ENCODE assay signal across 9 mouse cellular contexts in genomic region chr14:45462374-45462773, GRCm38 (mm10). TPM values are rescaled to one million over a fixed set of nuclear protein-coding genes. Genes with fewer than 3 reads are reported as not detected.
DNase-seq lines count a peak whose midpoint lies in the region; ATAC-seq lines count a peak whose summit lies in the region.
"Had no signal": no experiment of that assay in that cellular context is flagged by ENCODE, and none has a peak within 500 bp of the region (broad histone marks: within the 10 kb centered on the region; RNA-seq: fewer than 3 reads in every experiment).

No protein-coding gene starts in this region.

- DNase-seq in embryonic facial prominence, embryonic 14.5 days (ENCODE audit: low spot score), result peak; percentile 63
- peak; percentile 52 to 56 for DNase-seq in layer of hippocampus, adult 8-10 months (ENCODE audit: low spot score in 2 of 2)
- DNase-seq in liver, result no peak
- no peak for DNase-seq in spleen, postnatal 10 days (ENCODE audit: low spot score in 2 of 2)
- DNase-seq: cerebellum, adult 11-12 months had no signal

- H3K27me3 ChIP-seq in heart, embryonic 13.5 days (replicated peaks), result no peaks in the 10 kb centered on the region
- no peaks in the 10 kb centered on the region for H3K27me3 ChIP-seq in heart, embryonic 11.5 days (ENCODE audit: control insufficient read depth, insufficient read depth, low read length)
- H3K27me3 ChIP-seq in embryonic facial prominence, embryonic 14.5 days (replicated peaks; ENCODE audit: control insufficient read depth, insufficient read depth, low read length), result no peaks in the 10 kb centered on the region
- H3K27me3 ChIP-seq in neural tube, embryonic 12.5 days (replicated peaks), result no peaks in the 10 kb centered on the region
- H3K27me3 ChIP-seq in intestine, embryonic 16.5 days (replicated peaks; ENCODE audit: control insufficient read depth, insufficient read depth, low read length), result no peaks in the 10 kb centered on the region

- H3K9ac ChIP-seq in heart, embryonic 13.5 days, result no peak overlapping the region
- no peak overlapping the region for H3K9ac ChIP-seq in heart, embryonic 11.5 days (ENCODE audit: low read depth, low read length)
- no peak overlapping the region for H3K9ac ChIP-seq in embryonic facial prominence, embryonic 14.5 days (ENCODE audit: low read depth, low read length)
- H3K9ac ChIP-seq in neural tube, embryonic 12.5 days, result no peak overlapping the region
- H3K9ac ChIP-seq in intestine, embryonic 16.5 days (ENCODE audit: low read depth, low read length), result no peak overlapping the region

- peak overlapping the region; percentile 88; the same call in 1 of the 2 replicates for H3K27ac ChIP-seq in heart, embryonic 13.5 days (replicated peaks)
- H3K27ac ChIP-seq in heart, embryonic 11.5 days (ENCODE audit: low read depth, low read length), result no peak overlapping the region
- H3K27ac ChIP-seq in embryonic facial prominence, embryonic 14.5 days (replicated peaks; ENCODE audit: low read depth, low read length), result no peak overlapping the region
- H3K27ac ChIP-seq in neural tube, embryonic 12.5 days, result no peak overlapping the region
- H3K27ac ChIP-seq in intestine, embryonic 16.5 days (ENCODE audit: low read length), result no peak overlapping the region

- H3K9me3 ChIP-seq in heart, embryonic 13.5 days, result no peaks in the 10 kb centered on the region
- H3K9me3 ChIP-seq in heart, embryonic 11.5 days (replicated peaks; ENCODE audit: control insufficient read depth, low read length), result no peaks in the 10 kb centered on the region
- H3K9me3 ChIP-seq in embryonic facial prominence, embryonic 14.5 days (ENCODE audit: control insufficient read depth, low read length), result no peaks in the 10 kb centered on the region
- no peaks in the 10 kb centered on the region for H3K9me3 ChIP-seq in neural tube, embryonic 12.5 days
- H3K9me3 ChIP-seq in intestine, embryonic 16.5 days (ENCODE audit: control insufficient read depth, low read length), result no peaks in the 10 kb centered on the region

- no peak overlapping the region for H3K4me3 ChIP-seq in heart, embryonic 13.5 days
- no peak overlapping the region for H3K4me3 ChIP-seq in heart, embryonic 11.5 days (ENCODE audit: low read depth, low read length)
- H3K4me3 ChIP-seq in embryonic facial prominence, embryonic 14.5 days (ENCODE audit: low read depth, low read length), result no peak overlapping the region
- no peak overlapping the region for H3K4me3 ChIP-seq in neural tube, embryonic 12.5 days
- no peak overlapping the region for H3K4me3 ChIP-seq in intestine, embryonic 16.5 days (ENCODE audit: low read length)

- H3K4me1 ChIP-seq in heart, embryonic 13.5 days, result peaks cover 34% of the 10 kb centered on the region
- H3K4me1 ChIP-seq in heart, embryonic 11.5 days (ENCODE audit: control insufficient read depth, insufficient read depth, low read length), result peaks cover 18% of the 10 kb centered on the region
- H3K4me1 ChIP-seq in embryonic facial prominence, embryonic 14.5 days (ENCODE audit: control insufficient read depth, insufficient read depth, low read length), result no peaks in the 10 kb centered on the region
- peaks cover 25% of the 10 kb centered on the region for H3K4me1 ChIP-seq in neural tube, embryonic 12.5 days
- H3K4me1 ChIP-seq in intestine, embryonic 16.5 days (ENCODE audit: control insufficient read depth, insufficient read depth, low read length), result peaks cover 13% of the 10 kb centered on the region

- no peak overlapping the region for H3K4me2 ChIP-seq in heart, embryonic 13.5 days
- H3K4me2 ChIP-seq in heart, embryonic 11.5 days, result no peak overlapping the region
- no peak overlapping the region for H3K4me2 ChIP-seq in embryonic facial prominence, embryonic 14.5 days (ENCODE audit: low read depth, low read length)
- no peak overlapping the region for H3K4me2 ChIP-seq in neural tube, embryonic 12.5 days (replicated peaks)
- H3K4me2 ChIP-seq in intestine, embryonic 16.5 days (ENCODE audit: low read depth, low read length), result no peak overlapping the region

- no peak for ATAC-seq in heart, embryonic 13.5 days (ENCODE audit: extremely low read depth, insufficient number of reproducible peaks, low FRiP score, low TSS enrichment)
- no peak for ATAC-seq in heart, embryonic 11.5 days (replicated peaks; ENCODE audit: insufficient number of reproducible peaks, low FRiP score, low TSS enrichment)
- peak; percentile 44; the same call in 1 of the 2 replicates for ATAC-seq in embryonic facial prominence, embryonic 14.5 days (ENCODE audit: low read depth)
- peak; percentile 87 for ATAC-seq in neural tube, embryonic 12.5 days (ENCODE audit: low FRiP score, low read depth)
- ATAC-seq in intestine, embryonic 16.5 days, result no peak

- WGBS in heart, embryonic 13.5 days, result 69% methylated on average over 6 of the region's 6 CpGs
- 68% methylated on average over 6 of the region's 6 CpGs for WGBS in heart, embryonic 11.5 days (ENCODE audit: insufficient replicate concordance)
- 40% methylated on average over 6 of the region's 6 CpGs for WGBS in embryonic facial prominence, embryonic 14.5 days
- 22% methylated on average over 6 of the region's 6 CpGs for WGBS in neural tube, embryonic 12.5 days
- 52% methylated on average over 6 of the region's 6 CpGs for WGBS in intestine, embryonic 16.5 days

- peaks cover 95% of the 10 kb centered on the region for H3K36me3 ChIP-seq in heart, embryonic 13.5 days
- H3K36me3 ChIP-seq in heart, embryonic 11.5 days (ENCODE audit: control insufficient read depth, insufficient read depth, low read length), result peaks cover 40% of the 10 kb centered on the region
- peaks cover 87% of the 10 kb centered on the region for H3K36me3 ChIP-seq in embryonic facial prominence, embryonic 14.5 days (ENCODE audit: control insufficient read depth, insufficient read depth, low read length)
- H3K36me3 ChIP-seq in neural tube, embryonic 12.5 days, result peaks cover 47% of the 10 kb centered on the region
- H3K36me3 ChIP-seq in intestine, embryonic 16.5 days (ENCODE audit: control insufficient read depth, insufficient read depth, low read length), result peaks cover 10% of the 10 kb centered on the region

RNA-seq across cellular contexts. Expression of gene Gnpnat1, which starts 57.7 kb away (rescaled TPM):
- 28.6 and 30.0 TPM in 2 replicates for polyA plus RNA-seq in heart, embryonic 13.5 days (2015; fragmentation: Nextera tagmentation; extraction: Ambion mirVana)
- 36.8 and 38.0 TPM in 2 replicates for polyA plus RNA-seq in heart, embryonic 11.5 days (2014; fragmentation: Nextera tagmentation; extraction: Ambion mirVana)
- polyA plus RNA-seq in embryonic facial prominence, embryonic 14.5 days (2014; fragmentation: Nextera tagmentation; extraction: Ambion mirVana), result 51.1 and 55.5 TPM in 2 replicates
- total RNA-seq in layer of hippocampus, adult 8-10 months (2022), result 10 to 100 TPM; 13.3 to 21.1 (median 17.1) TPM
- polyA plus RNA-seq in neural tube, embryonic 12.5 days (2016; fragmentation: Nextera tagmentation; extraction: Ambion mirVana), result 29.2 and 30.9 TPM in 2 replicates
- polyA plus RNA-seq in intestine, embryonic 16.5 days (2015; fragmentation: Nextera tagmentation; extraction: Ambion mirVana), result 68.4 and 72.1 TPM in 2 replicates

Comparison
In these comparisons a context has a peak if more than half of its experiments do, and no peak if none do; other contexts are left out.
1. ATAC-seq: peak in embryonic facial prominence, embryonic 14.5 days (single experiment) and neural tube, embryonic 12.5 days (single experiment); none in heart, embryonic 13.5 days (single experiment), heart, embryonic 11.5 days (single experiment) and intestine, embryonic 16.5 days (single experiment).
2. DNase-seq: peak in embryonic facial prominence, embryonic 14.5 days (single experiment) and layer of hippocampus, adult 8-10 months (2 of 2); none in liver (single experiment) and spleen, postnatal 10 days (0 of 2).